Mouse (Mus musculus): ENCODE measurements around the gene Crlf1.

- no peak for TF ChIP-seq CTCF (IDR thresholded peaks at IDR 0.05; ENCODE audit: low read depth, low read length)
- TF ChIP-seq EP300 (IDR thresholded peaks at IDR 0.05; ENCODE audit: insufficient read depth, low read depth, low read length) = no peak
- no peak for TF ChIP-seq POLR2A (IDR thresholded peaks at IDR 0.05; ENCODE audit: insufficient read depth, low read length)
Observed at GRCm38 (mm10) chr8:70488931-70489470, 4.0 kb upstream of the Crlf1 start.

Measured in ES-Bruce4 (cell line).